Mouse (Mus musculus) liver, embryonic 14.5 days (tissue): Measurements from ENCODE around the gene 5730480H06Rik. TPM values are rescaled to one million over a fixed set of nuclear protein-coding genes. Genes with fewer than 3 reads are reported as not detected.

Experiments
- ATAC-seq: fragments of 200-750 bp; cut with Nextera tagmentation; 2 replicates; pipeline ENCODE4 v1.8.0; 2017; ENCODE audit warnings: moderate number of reproducible peaks, mild to moderate bottlenecking, moderate library complexity; ENCODE audit not compliant: insufficient read depth
- DNase-seq, 3 experiments: peaks; one replicate each; pipeline ENCODE4 v3.0.0-alpha.2; 2012 to 2013; ENCODE audit warnings: low read depth in 3 of 3, low spot score in 3 of 3
- H3K27ac ChIP-seq: fragments of 300-500 bp; sonication (generic); 2 replicates; pipeline ENCODE4 v1.5.1; 2014; ENCODE audit warnings: moderate library complexity, mild to moderate bottlenecking, control low read depth, inconsistent platforms
- H3K27me3 ChIP-seq: fragments of 300-500 bp; sonication (generic); 2 replicates; pipeline ENCODE4 v1.6.1; 2014; ENCODE audit warnings: mild to moderate bottlenecking, low read length, moderate library complexity; ENCODE audit not compliant: control insufficient read depth, insufficient read depth
- H3K36me3 ChIP-seq: fragments of 300-500 bp; sonication (generic); replicated peaks from 2 replicates; pipeline ENCODE4 v1.6.1; 2014; ENCODE audit warnings: low read depth; ENCODE audit not compliant: control insufficient read depth, insufficient read depth
- H3K4me1 ChIP-seq, 2 experiments: fragments of 200-500 bp in 1 of 2; fragments of 300-500 bp in 1 of 2; sonication (generic) in 1 of 2; replicated peaks; 2 replicates each; pipeline ENCODE4 v1.6.1; 2012 to 2014; ENCODE audit warnings: antibody characterized with exemption in 1 of 2, inconsistent platforms in 1 of 2, low read length in 1 of 2; ENCODE audit not compliant: control insufficient read depth in 2 of 2, insufficient read depth in 2 of 2
- H3K4me2 ChIP-seq: fragments of 300-500 bp; sonication (generic); 2 replicates; pipeline ENCODE4 v1.6.1; 2014; ENCODE audit warnings: low read depth, mild to moderate bottlenecking, control low read depth, moderate library complexity
- H3K4me3 ChIP-seq, 2 experiments: fragments of 200-500 bp in 1 of 2; fragments of 300-500 bp in 1 of 2; sonication (generic) in 1 of 2; 2 replicates each; pipeline ENCODE4 v1.5.1; 2012 to 2014; ENCODE audit warnings: low read depth in 2 of 2, low read length in 2 of 2, mild to moderate bottlenecking in 2 of 2, control low read depth in 1 of 2, inconsistent platforms in 1 of 2, moderate library complexity in 1 of 2; ENCODE audit not compliant: insufficient read depth in 1 of 2
- H3K9ac ChIP-seq: fragments of 300-500 bp; sonication (generic); replicated peaks from 2 replicates; pipeline ENCODE4 v1.6.1; 2014; ENCODE audit warnings: mild to moderate bottlenecking, control low read depth, moderate library complexity
- H3K9me3 ChIP-seq: fragments of 300-500 bp; sonication (generic); 2 replicates; pipeline ENCODE4 v1.6.1; 2016; ENCODE audit warnings: low read length, mixed read lengths; ENCODE audit not compliant: control insufficient read depth
- CTCF ChIP-seq: IDR thresholded peaks from 2 replicates; pipeline ENCODE4 v1.5.1; 2016; ENCODE audit warnings: antibody characterized with exemption, low read depth, control low read depth
- EP300 ChIP-seq: IDR thresholded peaks from 2 replicates; pipeline ENCODE4 v1.6.1; 2016; ENCODE audit warnings: antibody characterized with exemption, low read depth
- WGBS: fragments of 180-500 bp; shearing (Covaris S2); extraction: QIAGEN DNeasy Blood & Tissue Kit; methylation state at CpG from one replicate; pipeline ENCODE4 v1.1.7; 2014; ENCODE audit not compliant: insufficient replicate concordance; 5-methylcytosine and 5-hydroxymethylcytosine counted together
- polyA plus RNA-seq, 2 experiments: library from polyadenylated mRNA; depleted of rRNA in 1 of 2; stranded (reverse) in 1 of 2; unstranded in 1 of 2; fragments of >200 nt; fragmentation: Nextera tagmentation in 1 of 2; extraction: Ambion mirVana in 1 of 2; gene quantifications; 2 replicates each; pipeline versions ENCODE4 v1.2.1 to v1.2.3; 2012 to 2014

Gene 5730480H06Rik
- polyA plus RNA-seq, 2 experiments, result 5.9 to 6.9 TPM

DNA sequence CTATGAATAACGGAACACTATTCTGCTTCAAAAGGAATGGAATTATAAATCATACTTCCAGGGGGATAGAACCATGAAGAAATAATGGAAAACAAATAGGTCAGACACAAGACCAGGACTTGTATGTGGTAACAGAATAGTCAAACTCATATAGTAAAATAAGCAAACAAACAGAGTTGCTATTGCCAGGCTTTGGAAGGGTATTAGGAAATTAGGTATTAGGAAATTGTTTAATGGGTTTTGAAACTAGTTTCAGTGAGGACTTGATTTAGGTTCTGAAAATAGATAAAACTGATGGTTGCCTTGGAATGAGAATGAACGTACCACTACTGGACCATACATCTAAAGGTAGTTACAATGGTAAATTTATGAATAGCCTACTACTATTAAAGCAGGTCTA, 2.0 kb downstream of the 5730480H06Rik start:
- H3K9ac ChIP-seq, result no peak overlapping the region
- H3K9me3 ChIP-seq, result no peaks in the 10 kb centered on the region
- H3K4me2 ChIP-seq, result no peak overlapping the region
- H3K36me3 ChIP-seq, result no peaks in the 10 kb centered on the region
- no peaks in the 10 kb centered on the region; a peak in 1 of 4 replicates for H3K4me1 ChIP-seq
- H3K27ac ChIP-seq, result no peak overlapping the region
- H3K4me3 ChIP-seq, result no peak overlapping the region
- ATAC-seq, result no peak
- WGBS, result 68% methylated on average over 2 of the region's 2 CpGs
- DNase-seq, result no peak
- H3K27me3 ChIP-seq, result no peaks in the 10 kb centered on the region
- no peak for TF ChIP-seq EP300

DNA sequence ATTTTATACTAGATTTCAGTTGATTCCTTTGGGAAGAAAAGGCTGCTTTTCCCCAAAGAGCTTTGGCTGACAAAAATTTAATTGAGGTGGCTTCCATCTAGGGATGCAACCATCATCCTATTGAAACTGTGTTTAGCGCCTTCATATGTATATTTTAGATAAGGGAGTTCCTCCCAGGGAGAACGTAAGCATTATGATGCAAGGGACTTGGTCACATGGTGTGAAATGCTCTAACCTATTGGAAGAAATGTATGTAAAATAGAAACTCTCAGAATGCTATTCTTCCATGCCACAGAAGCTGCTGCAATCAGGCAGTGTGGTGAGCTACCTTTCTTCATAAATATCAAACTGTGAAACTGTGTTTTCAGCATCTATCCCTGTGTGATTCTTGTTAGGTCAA, 3.1 kb downstream of the 5730480H06Rik start:
- DNase-seq (no peak), ATAC-seq (no peak)
- Histone ChIP-seq H3K4me3 (no peak overlapping the region), H3K4me1 (no peaks in the 10 kb centered on the region; a peak in 1 of 4 replicates), H3K36me3 (no peaks in the 10 kb centered on the region), H3K9me3 (no peaks in the 10 kb centered on the region), H3K9ac (no peak overlapping the region), H3K27ac (no peak overlapping the region), H3K27me3 (no peaks in the 10 kb centered on the region), H3K4me2 (no peak overlapping the region)
- TF ChIP-seq CTCF, result no peak
- WGBS, result 25% methylated on average over 2 of the region's 2 CpGs

DNA sequence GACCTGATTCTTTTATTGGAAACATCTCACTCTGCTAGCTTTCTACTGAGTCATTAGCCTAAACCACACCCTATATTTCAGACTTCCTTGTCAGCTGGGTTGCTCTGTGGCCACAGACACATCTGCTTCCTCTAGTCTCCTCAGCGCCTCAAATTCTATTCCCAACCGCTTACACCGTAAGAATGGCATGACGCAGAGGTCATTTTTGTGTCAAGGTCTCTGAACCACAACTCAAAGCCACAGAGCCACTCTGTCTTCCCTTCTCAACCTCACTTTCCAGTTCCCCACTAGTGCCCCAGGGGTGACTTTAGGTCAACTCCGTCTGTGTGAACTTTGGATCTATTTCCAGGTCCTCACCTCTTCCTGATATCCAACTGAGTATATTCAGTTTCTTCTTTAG, 3.7 kb downstream of the 5730480H06Rik start:
- no peak overlapping the region for H3K4me3 ChIP-seq
- WGBS, result 5% methylated on average over 5 of the region's 5 CpGs
- ATAC-seq, result peak; percentile 31; the same call in 1 of the 2 replicates
- H3K4me1 ChIP-seq, result no peaks in the 10 kb centered on the region; a peak in 1 of 4 replicates
- H3K9me3 ChIP-seq, result no peaks in the 10 kb centered on the region
- no peaks in the 10 kb centered on the region for H3K36me3 ChIP-seq
- H3K27ac ChIP-seq, result no peak overlapping the region
- H3K9ac ChIP-seq, result no peak overlapping the region
- TF ChIP-seq CTCF, result no peak
- no peak for TF ChIP-seq EP300
- no peak overlapping the region for H3K4me2 ChIP-seq
- peak in 2 of 3 experiments; percentile 7 to 20 for DNase-seq
- no peaks in the 10 kb centered on the region for H3K27me3 ChIP-seq

DNA sequence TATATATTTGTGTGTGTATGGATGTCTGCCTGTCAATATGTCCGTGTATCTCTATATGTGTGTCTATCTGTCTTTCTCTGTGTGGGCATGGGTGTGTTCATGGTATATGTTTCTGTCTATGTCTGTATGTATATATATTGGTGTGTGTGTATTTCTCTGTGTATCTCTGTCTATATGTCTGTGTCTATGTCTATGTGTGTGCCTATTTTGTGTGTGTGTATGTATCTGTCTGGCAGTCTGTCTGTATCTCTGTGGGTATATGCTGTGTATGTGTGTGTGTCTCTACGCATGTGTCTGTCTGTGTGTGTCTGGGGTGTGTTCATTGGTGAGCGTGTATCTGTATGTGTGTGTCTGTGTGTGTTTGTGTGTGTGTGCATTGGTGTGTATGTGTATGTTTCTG, 5.7 kb downstream of the 5730480H06Rik start:
- no peak for DNase-seq
- no peak for ATAC-seq
- TF ChIP-seq EP300 (no peak), CTCF (no peak)
- Histone ChIP-seq H3K27me3 (no peaks in the 10 kb centered on the region), H3K9ac (no peak overlapping the region), H3K4me3 (no peak overlapping the region), H3K36me3 (no peaks in the 10 kb centered on the region), H3K9me3 (no peaks in the 10 kb centered on the region), H3K4me2 (no peak overlapping the region), H3K27ac (no peak overlapping the region), H3K4me1 (no peaks in the 10 kb centered on the region; a peak in 1 of 4 replicates)
- 58% methylated on average over 3 of the region's 3 CpGs for WGBS

DNA sequence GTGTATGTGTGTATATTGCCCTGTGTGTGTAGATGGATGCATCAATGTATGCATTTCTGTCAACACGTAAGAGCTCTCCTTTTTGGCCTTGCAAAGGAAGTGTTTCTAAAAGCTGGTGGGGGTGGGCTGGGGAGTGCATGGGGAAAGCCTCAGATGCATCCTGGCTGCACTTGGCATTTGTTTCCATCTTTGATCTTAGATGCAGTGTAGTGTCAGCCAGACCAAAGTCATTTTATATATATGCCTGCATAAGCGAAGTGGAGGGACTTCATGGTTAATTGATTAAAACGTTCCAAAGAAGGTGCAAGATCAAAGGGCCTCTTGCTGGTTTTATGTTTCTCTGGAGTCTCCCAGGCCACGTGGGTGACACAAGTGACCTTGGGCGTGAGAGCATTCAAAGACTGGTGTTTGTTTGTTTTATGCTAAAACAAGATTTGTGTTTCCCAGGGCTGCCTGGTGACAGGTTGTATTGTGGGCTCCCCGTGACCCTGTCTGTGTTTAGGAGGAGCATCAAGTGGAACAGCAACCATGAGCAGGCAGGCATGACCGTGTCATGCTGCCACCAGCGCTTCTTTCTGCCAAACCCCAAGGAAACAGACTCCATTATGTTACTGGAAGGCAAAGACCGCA, 6.2 kb downstream of the 5730480H06Rik start:
- Histone ChIP-seq H3K9ac (no peak overlapping the region), H3K4me3 (no peak overlapping the region), H3K9me3 (no peaks in the 10 kb centered on the region), H3K4me2 (no peak overlapping the region), H3K4me1 (no peaks in the 10 kb centered on the region; a peak in 1 of 4 replicates), H3K27me3 (no peaks in the 10 kb centered on the region), H3K36me3 (no peaks in the 10 kb centered on the region), H3K27ac (no peak overlapping the region)
- WGBS, result 50% methylated on average over 9 of the region's 9 CpGs
- TF ChIP-seq CTCF (no peak), EP300 (no peak)
- ATAC-seq, result no peak
- no peak for DNase-seq
